Mouse (Mus musculus) E14TG2a.4 (cell line): ENCODE measurements at regions not wholly inside any gene's neighbourhood (a gene's known extent, or its start where the extent isn't known, plus 50 kb on each side); places are given as distances from the start of the nearest gene placed in this dataset.

Experiments used
- CTCF ChIP-seq: conservative IDR thresholded peaks from 2 replicates; pipeline ENCODE4 v1.5.1; 2014; ENCODE audit warnings: low read length
- NANOG ChIP-seq: IDR thresholded peaks from 2 replicates; pipeline ENCODE4 v1.6.1; 2014; ENCODE audit warnings: borderline replicate concordance, low read length, mixed read lengths

DNA sequence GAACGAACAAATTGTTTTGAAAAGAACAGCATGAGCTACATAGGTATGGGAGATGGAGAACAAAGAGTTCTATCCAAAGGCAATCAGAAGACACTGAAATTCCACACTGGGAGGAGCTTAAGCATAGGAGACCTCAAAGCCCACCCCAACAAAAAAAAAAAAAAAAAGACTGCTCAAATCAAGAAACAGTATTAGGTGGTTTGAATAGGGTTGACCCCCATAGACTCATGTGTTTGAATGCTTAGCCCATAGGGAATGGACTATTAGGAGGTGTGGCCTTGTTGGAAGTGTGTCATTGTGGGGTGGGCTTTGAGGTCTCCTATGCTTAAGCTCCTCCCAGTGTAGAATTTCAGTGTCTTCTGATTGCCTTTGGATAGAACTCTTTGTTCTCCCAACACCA is 70.0 kb upstream of the Klf9 start:
- TF ChIP-seq CTCF (no peak), NANOG (no peak)
